Mouse (Mus musculus) intestine, embryonic 14.5 days (tissue): ENCODE results near the gene Zfp683. TPM values are rescaled to one million over a fixed set of nuclear protein-coding genes. Genes with fewer than 3 reads are reported as not detected.

Experiments
- ATAC-seq: fragments of 200-750 bp; cut with Nextera tagmentation; replicated peaks from 2 replicates; pipeline ENCODE4 v1.8.0; 2017; ENCODE audit warnings: low read depth, moderate number of reproducible peaks, moderate TSS enrichment, moderate library complexity; ENCODE audit not compliant: low FRiP score, low TSS enrichment
- DNase-seq: peaks from one replicate; pipeline ENCODE4 v3.0.0-alpha.2; 2018; ENCODE audit warnings: low spot score
- H3K27ac ChIP-seq: fragments of 300-500 bp; sonication (generic); 2 replicates; pipeline ENCODE4 v1.5.1; 2014; ENCODE audit warnings: low read depth, mild to moderate bottlenecking, control low read depth
- H3K27me3 ChIP-seq: fragments of 300-500 bp; sonication (generic); replicated peaks from 2 replicates; pipeline ENCODE4 v1.6.1; 2014; ENCODE audit warnings: low read length, control low read depth; ENCODE audit not compliant: control insufficient read depth, insufficient read depth
- H3K36me3 ChIP-seq: fragments of 300-500 bp; sonication (generic); 2 replicates; pipeline ENCODE4 v1.6.1; 2014; ENCODE audit warnings: low read length, control low read depth; ENCODE audit not compliant: control insufficient read depth, insufficient read depth
- H3K4me1 ChIP-seq: fragments of 300-500 bp; sonication (generic); replicated peaks from 2 replicates; pipeline ENCODE4 v1.6.1; 2014; ENCODE audit warnings: low read length, control low read depth, mixed read lengths; ENCODE audit not compliant: control insufficient read depth, insufficient read depth
- H3K4me2 ChIP-seq: fragments of 300-500 bp; sonication (generic); 2 replicates; pipeline ENCODE4 v1.6.1; 2014; ENCODE audit warnings: low read length
- H3K4me3 ChIP-seq: fragments of 300-500 bp; sonication (generic); 2 replicates; pipeline ENCODE4 v1.5.1; 2014; ENCODE audit warnings: low read depth, low read length, control low read depth, mixed read lengths
- H3K9ac ChIP-seq: fragments of 300-500 bp; sonication (generic); 2 replicates; pipeline ENCODE4 v1.6.1; 2014; ENCODE audit warnings: mild to moderate bottlenecking, low read length
- H3K9me3 ChIP-seq: fragments of 300-500 bp; sonication (generic); 2 replicates; pipeline ENCODE4 v1.6.1; 2016; ENCODE audit warnings: low read length, control low read depth; ENCODE audit not compliant: control insufficient read depth
- WGBS: fragments of 180-500 bp; shearing (Covaris S2); extraction: QIAGEN DNeasy Blood & Tissue Kit; methylation state at CpG from one replicate; pipeline ENCODE4 v1.1.7; 2014; 5-methylcytosine and 5-hydroxymethylcytosine counted together
- polyA plus RNA-seq: library from polyadenylated mRNA; unstranded; fragments of >200 nt; fragmentation: Nextera tagmentation; extraction: Ambion mirVana; gene quantifications from 2 replicates; pipeline ENCODE4 v1.2.1, GENCODE M21; 2014

Zfp683 gene
- polyA plus RNA-seq, 1 experiment from 2014 or later: not detected

GRCm38 (mm10) chr4:134102742-134103119 is 49.1 kb downstream of the Zfp683 start:
- WGBS: 5% methylated on average over 21 of the region's 21 CpGs
- Histone ChIP-seq H3K4me1 (0 out of 2 replicates have a peak, but pooled peaks cover 2% of the 10 kb centered on the region), H3K9me3 (no peaks in the 10 kb centered on the region), H3K4me2 (peak overlapping the region; percentile 60), H3K36me3 (no peaks in the 10 kb centered on the region), H3K27ac (no peak overlapping the region), H3K9ac (peak overlapping the region; percentile 31), H3K4me3 (peak overlapping the region; percentile 50), H3K27me3 (no peaks in the 10 kb centered on the region)
- DNase-seq: no peak
- peak; percentile 34 for ATAC-seq

GRCm38 (mm10) chr4:134106105-134106504 is 52.5 kb downstream of the Zfp683 start:
- H3K36me3 ChIP-seq: no peaks in the 10 kb centered on the region
- no peaks in the 10 kb centered on the region for H3K27me3 ChIP-seq
- no peak overlapping the region for H3K4me2 ChIP-seq
- ATAC-seq (no peak), DNase-seq (no peak)
- no peak overlapping the region for H3K27ac ChIP-seq
- WGBS: 76% methylated on average over 7 of the region's 7 CpGs
- H3K4me3 ChIP-seq: no peak overlapping the region
- no peak overlapping the region for H3K9ac ChIP-seq
- no peaks in the 10 kb centered on the region for H3K9me3 ChIP-seq
- 0 out of 2 replicates have a peak, but pooled peaks cover 2% of the 10 kb centered on the region for H3K4me1 ChIP-seq

- 87% methylated on average over 7 of the region's 7 CpGs for WGBS
- DNase-seq: no peak
- Histone ChIP-seq H3K9me3 (no peaks in the 10 kb centered on the region), H3K4me1 (0 out of 2 replicates have a peak, but pooled peaks cover 2% of the 10 kb centered on the region), H3K4me2 (no peak overlapping the region), H3K9ac (no peak overlapping the region), H3K27ac (no peak overlapping the region), H3K27me3 (no peaks in the 10 kb centered on the region), H3K4me3 (no peak overlapping the region), H3K36me3 (no peaks in the 10 kb centered on the region)
- no peak for ATAC-seq
Observed at GRCm38 (mm10) chr4:134107730-134108129, 54.1 kb downstream of the Zfp683 start.

- 26% methylated on average over 5 of the region's 5 CpGs for WGBS
- Histone ChIP-seq H3K9me3 (no peaks in the 10 kb centered on the region), H3K9ac (no peak overlapping the region), H3K27me3 (no peaks in the 10 kb centered on the region), H3K27ac (no peak overlapping the region), H3K4me1 (peaks cover 2% of the 10 kb centered on the region; the same call in 1 of the 2 replicates), H3K4me3 (no peak overlapping the region), H3K4me2 (no peak overlapping the region), H3K36me3 (no peaks in the 10 kb centered on the region)
- DNase-seq: no peak
- ATAC-seq: no peak
Observed at GRCm38 (mm10) chr4:134108196-134108595, 54.6 kb downstream of the Zfp683 start.

Other genes with a start within 250 kb of the Zfp683 start
- gene Rps6ka1, start 166.0 kb upstream of the Zfp683 start, polyA plus RNA-seq: 116 and 120 TPM in 2 replicates
- 2,568 and 2,768 TPM in 2 replicates for gene Hmgn2, start 85.2 kb upstream of the Zfp683 start, polyA plus RNA-seq
- gene Dhdds, start 52.9 kb upstream of the Zfp683 start, polyA plus RNA-seq: 43.5 and 46.6 TPM in 2 replicates
- 0.05 and 0.08 TPM in 2 replicates for gene Lin28a, start 35.0 kb upstream of the Zfp683 start, polyA plus RNA-seq
- gene Crybg2, start 7.0 kb downstream of the Zfp683 start, polyA plus RNA-seq: 8.9 and 11.4 TPM in 2 replicates
- 23.5 and 24.3 TPM in 2 replicates for gene Cd52, start 41.2 kb downstream of the Zfp683 start, polyA plus RNA-seq
- gene Ubxn11, start 48.7 kb downstream of the Zfp683 start, polyA plus RNA-seq: 5.7 and 8.1 TPM in 2 replicates
- gene Sh3bgrl3, start 75.0 kb downstream of the Zfp683 start, polyA plus RNA-seq: 377 and 393 TPM in 2 replicates
- 46.8 and 60.1 TPM in 2 replicates for gene Cep85, start 133.3 kb downstream of the Zfp683 start, polyA plus RNA-seq
- gene Gm7534, start 149.2 kb downstream of the Zfp683 start, polyA plus RNA-seq: not detected in 2 replicates
- gene Catsper4, start 173.5 kb downstream of the Zfp683 start, polyA plus RNA-seq: 0.19 TPM in 1 of 2 replicates, not detected in the other
- gene Cnksr1, start 184.6 kb downstream of the Zfp683 start, polyA plus RNA-seq: 6.1 and 7.5 TPM in 2 replicates
- 0.24 and 0.41 TPM in 2 replicates for gene E130218I03Rik, start 189.8 kb downstream of the Zfp683 start, polyA plus RNA-seq
- 17.5 and 20.7 TPM in 2 replicates for gene Zfp593, start 191.8 kb downstream of the Zfp683 start, polyA plus RNA-seq
- gene Gm30191, start 193.1 kb downstream of the Zfp683 start, polyA plus RNA-seq: not detected in 2 replicates
- 3.8 and 4.5 TPM in 2 replicates for gene Grrp1, start 200.3 kb downstream of the Zfp683 start, polyA plus RNA-seq
- 18.4 and 20.5 TPM in 2 replicates for gene Pdik1l, start 234.1 kb downstream of the Zfp683 start, polyA plus RNA-seq